Mouse (Mus musculus): ENCODE data around the gene Morf4l2. TPM values are rescaled to one million over a fixed set of nuclear protein-coding genes. Genes with fewer than 3 reads are reported as not detected.

Gene Morf4l2
- polyA plus RNA-seq, 1 experiment from 2014 or later: 572 TPM

DNA sequence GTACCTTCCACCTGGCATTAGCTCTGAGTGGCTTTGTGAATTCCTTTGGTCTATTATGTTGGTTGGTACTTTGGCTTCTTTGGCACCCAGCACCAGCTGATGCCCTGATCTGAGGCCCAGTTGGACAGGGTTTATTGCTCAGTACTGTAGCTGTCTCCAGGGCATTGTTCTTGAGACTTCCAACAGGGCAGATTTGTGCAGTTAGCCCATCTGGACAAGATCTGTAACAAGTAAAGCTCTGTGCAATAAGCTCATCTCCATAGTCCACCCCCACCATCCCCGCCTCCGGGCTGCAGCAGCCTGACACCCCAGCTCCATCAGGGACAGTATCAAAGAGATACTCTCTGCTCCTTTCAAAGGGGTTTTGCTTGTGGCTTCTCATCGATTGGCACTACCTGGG is 12.0 kb upstream of the Morf4l2 start:
- ATAC-seq (ENCODE audit: insufficient read depth): no peak
- 87% methylated on average over 3 of the region's 3 CpGs for WGBS
- no peak overlapping the region for H3K4me2 ChIP-seq

DNA sequence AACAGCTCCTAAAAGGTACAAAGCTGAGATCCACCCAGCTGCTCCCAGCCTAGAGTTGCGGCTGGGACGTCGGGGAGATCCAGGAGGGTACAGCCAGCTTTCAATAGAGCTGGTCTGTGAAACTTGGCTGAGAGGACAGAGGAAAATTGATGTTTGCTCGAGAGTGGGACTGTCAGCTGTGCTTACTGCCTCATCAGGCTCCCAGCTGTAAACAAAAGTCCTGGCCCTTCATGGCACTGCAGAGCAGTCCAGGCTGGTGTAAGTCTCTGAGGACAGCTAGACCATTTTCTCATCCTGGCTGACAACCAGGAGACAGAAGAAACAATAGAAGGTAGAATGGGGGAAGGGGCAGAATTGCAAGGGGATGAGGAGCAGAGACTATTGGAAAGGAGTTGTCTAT is 5.8 kb upstream of the Morf4l2 start:
- Histone ChIP-seq H3K4me2 (no peak overlapping the region), H3K4me3 (ENCODE audit: low read depth, low read length) (no peak overlapping the region), H3K27ac (ENCODE audit: low read depth) (no peak overlapping the region), H3K4me1 (ENCODE audit: insufficient read depth) (no peaks in the 10 kb centered on the region), H3K27me3 (ENCODE audit: insufficient read depth, low read length) (no peaks in the 10 kb centered on the region), H3K9ac (no peak overlapping the region), H3K9me3 (ENCODE audit: low read depth, low read length) (no peaks in the 10 kb centered on the region), H3K36me3 (ENCODE audit: insufficient read depth) (no peaks in the 10 kb centered on the region)
- WGBS: 77% methylated on average over 4 of the region's 4 CpGs
- no peak for ATAC-seq (ENCODE audit: insufficient read depth)
- TF ChIP-seq CTCF (IDR thresholded peaks at IDR 0.05; ENCODE audit: low read depth): no peak
- DNase-seq: no peak

More for the DNA sequence above, 12.0 kb upstream of the Morf4l2 start:
- Histone ChIP-seq H3K27me3 (ENCODE audit: insufficient read depth, low read length) (no peaks in the 10 kb centered on the region), H3K27ac (ENCODE audit: low read depth) (no peak overlapping the region), H3K36me3 (ENCODE audit: insufficient read depth) (no peaks in the 10 kb centered on the region), H3K4me1 (ENCODE audit: insufficient read depth) (no peaks in the 10 kb centered on the region), H3K9me3 (ENCODE audit: low read depth, low read length) (no peaks in the 10 kb centered on the region), H3K9ac (no peak overlapping the region), H3K4me3 (ENCODE audit: low read depth, low read length) (no peak overlapping the region)
- TF ChIP-seq CTCF (IDR thresholded peaks at IDR 0.05; ENCODE audit: low read depth): no peak
- no peak for DNase-seq

DNA sequence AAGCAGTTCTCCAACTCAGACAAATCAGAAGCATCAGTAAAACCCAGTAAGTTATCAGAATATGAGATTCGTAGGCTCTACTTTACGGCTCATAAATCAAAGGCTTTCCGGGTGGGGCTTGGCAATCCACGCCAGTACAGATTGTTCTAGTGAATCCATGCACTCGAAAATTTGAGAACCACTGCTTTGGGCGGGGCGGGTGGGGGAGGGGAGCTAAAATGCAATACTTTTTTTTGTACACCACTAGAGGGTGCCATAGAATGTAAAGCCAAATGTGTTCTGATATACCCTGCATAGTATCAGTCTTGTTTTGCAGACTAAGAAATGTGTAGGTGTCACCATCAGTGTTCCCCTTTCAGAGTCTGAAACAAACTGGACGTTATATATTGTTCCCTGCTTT is 1.2 kb upstream of the Morf4l2 start:
- H3K9me3 ChIP-seq (ENCODE audit: low read depth, low read length): no peaks in the 10 kb centered on the region
- WGBS: 76% methylated on average over 8 of the region's 8 CpGs
- peak; percentile 14; the same call in 1 of the 2 replicates for TF ChIP-seq CTCF (IDR thresholded peaks at IDR 0.05; ENCODE audit: low read depth)

DNA sequence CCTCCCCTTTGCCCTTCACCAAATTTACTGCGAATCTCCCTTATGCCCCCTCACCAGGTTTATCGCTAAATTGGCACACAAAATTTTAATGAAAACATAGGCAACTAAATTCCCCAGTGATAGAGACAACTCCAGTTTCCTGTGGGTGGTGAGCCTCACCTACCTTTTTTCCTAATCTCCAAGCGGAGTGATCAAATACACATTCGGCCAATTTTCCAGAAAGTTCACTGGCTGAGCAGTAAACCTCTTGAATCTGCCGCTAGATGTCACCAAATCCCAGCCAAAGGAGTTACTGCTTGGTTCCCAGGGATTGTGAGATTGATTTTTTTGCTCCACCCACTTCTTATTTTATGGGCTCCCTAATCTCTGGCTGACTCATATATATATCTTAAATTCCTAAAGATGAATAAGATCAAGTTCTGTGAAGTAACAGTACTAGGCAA is 808 bp downstream of the Morf4l2 start:
- 20% methylated on average over 5 of the region's 5 CpGs for WGBS
- no peaks in the 10 kb centered on the region for H3K27me3 ChIP-seq (ENCODE audit: insufficient read depth, low read length)
- peak overlapping the region; percentile 93 for H3K27ac ChIP-seq (ENCODE audit: low read depth)
- peak; percentile 59 for TF ChIP-seq CTCF (IDR thresholded peaks at IDR 0.05; ENCODE audit: low read depth)
- no peaks in the 10 kb centered on the region for H3K4me1 ChIP-seq (ENCODE audit: insufficient read depth)
- H3K4me2 ChIP-seq: peak overlapping the region; percentile 62
- DNase-seq (peak; percentile 87), ATAC-seq (ENCODE audit: insufficient read depth) (no peak)
- peak overlapping the region; percentile 61 for H3K9ac ChIP-seq
- no peaks in the 10 kb centered on the region for H3K9me3 ChIP-seq (ENCODE audit: low read depth, low read length)
- H3K4me3 ChIP-seq (ENCODE audit: low read depth, low read length): peak overlapping the region; percentile 57
- peaks cover 8% of the 10 kb centered on the region; the same call in 1 of the 2 replicates for H3K36me3 ChIP-seq (ENCODE audit: insufficient read depth)

More for the DNA sequence above, 1.2 kb upstream of the Morf4l2 start:
- DNase-seq: no peak
- Histone ChIP-seq H3K36me3 (ENCODE audit: insufficient read depth) (no peaks in the 10 kb centered on the region), H3K4me2 (no peak overlapping the region), H3K4me1 (ENCODE audit: insufficient read depth) (no peaks in the 10 kb centered on the region), H3K27me3 (ENCODE audit: insufficient read depth, low read length) (no peaks in the 10 kb centered on the region), H3K9ac (no peak overlapping the region), H3K27ac (ENCODE audit: low read depth) (no peak overlapping the region), H3K4me3 (ENCODE audit: low read depth, low read length) (no peak overlapping the region)
- ATAC-seq (ENCODE audit: insufficient read depth): no peak

DNA sequence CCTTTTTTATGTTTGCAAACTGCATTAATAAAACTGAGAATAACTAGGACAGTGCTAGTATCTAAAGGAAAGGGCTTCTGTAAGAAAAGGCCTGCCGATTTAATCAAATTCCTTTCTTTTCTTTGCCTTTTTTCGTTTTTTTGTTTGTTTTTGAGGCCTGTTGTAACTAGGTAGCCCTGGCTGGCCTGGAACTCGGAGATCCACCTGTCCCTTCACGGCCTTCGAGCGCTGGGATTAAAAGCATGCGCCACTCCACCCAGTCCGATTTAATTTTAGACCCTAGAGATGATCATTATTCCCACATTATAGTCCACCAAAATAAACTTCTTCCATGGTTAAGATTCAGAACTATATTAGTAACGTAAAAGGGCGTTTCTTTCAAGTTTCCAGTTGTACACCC is 1.2 kb downstream of the Morf4l2 start:
- H3K4me2 ChIP-seq: peak overlapping the region; percentile 62
- DNase-seq (no peak), ATAC-seq (ENCODE audit: insufficient read depth) (no peak)
- peak overlapping the region; percentile 93 for H3K27ac ChIP-seq (ENCODE audit: low read depth)
- 17% methylated on average over 10 of the region's 10 CpGs for WGBS
- no peaks in the 10 kb centered on the region for H3K27me3 ChIP-seq (ENCODE audit: insufficient read depth, low read length)
- H3K9me3 ChIP-seq (ENCODE audit: low read depth, low read length): no peaks in the 10 kb centered on the region
- peak overlapping the region; percentile 61 for H3K9ac ChIP-seq
- no peak for TF ChIP-seq CTCF (IDR thresholded peaks at IDR 0.05; ENCODE audit: low read depth)
- peaks cover 11% of the 10 kb centered on the region; the same call in 1 of the 2 replicates for H3K36me3 ChIP-seq (ENCODE audit: insufficient read depth)
- peak overlapping the region; percentile 57 for H3K4me3 ChIP-seq (ENCODE audit: low read depth, low read length)
- H3K4me1 ChIP-seq (ENCODE audit: insufficient read depth): no peaks in the 10 kb centered on the region

DNA sequence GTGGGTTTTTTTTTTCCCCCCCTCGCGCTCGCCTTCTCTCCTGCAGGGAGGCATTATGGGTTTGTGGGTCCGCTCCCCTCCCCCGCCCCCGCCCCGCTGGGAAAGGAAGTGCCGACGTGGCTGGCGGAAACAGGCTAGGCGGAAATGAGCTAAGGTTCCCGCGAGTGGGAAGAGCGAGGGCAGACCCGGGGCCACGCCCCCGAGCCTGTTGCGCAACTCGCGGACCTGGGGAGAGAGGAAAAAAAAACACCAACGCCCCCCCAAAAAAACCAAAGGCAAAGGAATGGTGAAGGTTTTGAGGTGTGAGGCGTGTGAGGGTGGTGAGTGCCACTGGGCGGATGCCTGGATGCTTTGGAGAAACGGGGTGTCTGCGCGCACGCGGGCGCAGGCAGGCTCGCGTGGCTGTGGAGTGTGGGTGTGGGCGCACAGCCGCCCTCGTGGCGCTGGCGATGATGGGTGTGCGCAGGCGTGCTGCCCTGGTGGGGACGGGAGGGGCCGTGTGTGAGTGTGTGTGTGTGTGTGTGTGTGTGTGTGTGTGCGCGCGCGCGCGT is 1.8 kb downstream of the Morf4l2 start:
- TF ChIP-seq CTCF (IDR thresholded peaks at IDR 0.05; ENCODE audit: low read depth): no peak
- H3K27me3 ChIP-seq (ENCODE audit: insufficient read depth, low read length): no peaks in the 10 kb centered on the region
- H3K9ac ChIP-seq: peak overlapping the region; percentile 61
- no peaks in the 10 kb centered on the region for H3K4me1 ChIP-seq (ENCODE audit: insufficient read depth)
- no peaks in the 10 kb centered on the region for H3K9me3 ChIP-seq (ENCODE audit: low read depth, low read length)
- peaks cover 14% of the 10 kb centered on the region; the same call in 1 of the 2 replicates for H3K36me3 ChIP-seq (ENCODE audit: insufficient read depth)
- peak; percentile 78 for ATAC-seq (ENCODE audit: insufficient read depth)
- peak overlapping the region; percentile 93 for H3K27ac ChIP-seq (ENCODE audit: low read depth)
- 18% methylated on average over 43 of the region's 46 CpGs for WGBS
- peak overlapping the region; percentile 57 for H3K4me3 ChIP-seq (ENCODE audit: low read depth, low read length)
- DNase-seq: peak; percentile 80
- H3K4me2 ChIP-seq: peak overlapping the region; percentile 62

DNA sequence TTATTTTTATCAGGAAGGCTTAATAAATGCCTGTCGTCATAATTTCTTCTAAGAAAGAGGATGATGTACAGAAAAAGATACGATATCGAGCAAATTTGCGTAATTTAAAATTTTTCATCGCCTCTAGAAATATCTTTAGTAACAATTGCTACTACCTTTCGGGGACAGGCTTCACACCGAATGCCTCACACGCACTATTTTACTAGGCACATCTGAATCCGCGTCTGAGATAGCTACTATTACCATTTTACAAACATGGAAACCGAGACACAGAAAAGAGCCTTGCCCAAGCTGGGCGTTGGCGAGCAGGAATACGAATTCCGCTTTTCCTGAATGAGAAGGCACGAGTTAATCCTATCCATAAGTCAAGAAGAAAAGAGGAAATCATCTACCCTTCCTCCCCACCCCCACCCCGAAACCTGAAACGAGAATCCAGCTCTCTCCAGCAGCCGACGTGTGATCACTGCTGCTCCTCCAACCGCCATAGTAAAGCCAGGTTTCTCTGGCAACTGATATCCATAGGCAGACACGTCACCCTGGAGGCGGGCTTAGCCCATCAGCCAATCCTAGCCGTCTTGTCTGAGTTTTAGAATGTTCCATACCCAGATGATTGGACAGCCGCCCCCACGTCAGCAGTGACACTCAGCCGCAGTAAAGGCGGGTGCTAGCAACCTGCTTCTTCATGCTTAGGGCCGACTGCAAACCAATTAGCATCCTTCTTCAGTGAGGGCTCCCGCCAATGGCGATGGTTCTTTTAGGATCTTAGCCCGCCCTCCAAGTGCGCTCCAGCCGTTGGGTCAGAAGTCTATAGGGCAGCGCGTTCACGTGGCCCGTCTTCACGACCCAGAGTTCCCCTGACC is 2.5 kb downstream of the Morf4l2 start:
- no peaks in the 10 kb centered on the region for H3K9me3 ChIP-seq (ENCODE audit: low read depth, low read length)
- TF ChIP-seq CTCF (IDR thresholded peaks at IDR 0.05; ENCODE audit: low read depth): no peak
- peak overlapping the region; percentile 68 for H3K9ac ChIP-seq
- peak overlapping the region; percentile 93 for H3K27ac ChIP-seq (ENCODE audit: low read depth)
- H3K4me2 ChIP-seq: peak overlapping the region; percentile 66
- peak; percentile 94 for DNase-seq
- ATAC-seq (ENCODE audit: insufficient read depth): peak; percentile 98
- no peaks in the 10 kb centered on the region for H3K27me3 ChIP-seq (ENCODE audit: insufficient read depth, low read length)
- H3K4me1 ChIP-seq (ENCODE audit: insufficient read depth): no peaks in the 10 kb centered on the region
- peak overlapping the region; percentile 57 for H3K4me3 ChIP-seq (ENCODE audit: low read depth, low read length)
- WGBS: 12% methylated on average over 39 of the region's 39 CpGs
- H3K36me3 ChIP-seq (ENCODE audit: insufficient read depth): peaks cover 17% of the 10 kb centered on the region; the same call in 1 of the 2 replicates

All from lung, embryonic 14.5 days (tissue).